Mouse (Mus musculus) testis, adult 2 months (tissue): ENCODE data around the gene Nr1h5. TPM values are rescaled to one million over a fixed set of nuclear protein-coding genes. Genes with fewer than 3 reads are reported as not detected.

Experiments used
- H3K27ac ChIP-seq: fragments of 200-500 bp; 2 replicates; pipeline ENCODE4 v1.5.1; 2012; ENCODE audit warnings: low read depth, low read length; ENCODE audit not compliant: control insufficient read depth, insufficient read depth
- H3K27me3 ChIP-seq: fragments of 200-500 bp; 2 replicates; pipeline ENCODE4 v1.6.1; 2012; ENCODE audit warnings: mild to moderate bottlenecking, low read length, moderate library complexity; ENCODE audit not compliant: control insufficient read depth, insufficient read depth
- H3K36me3 ChIP-seq: fragments of 200-500 bp; 2 replicates; pipeline ENCODE4 v1.6.1; 2012; ENCODE audit warnings: mild to moderate bottlenecking, low read length; ENCODE audit not compliant: control insufficient read depth, insufficient read depth
- H3K4me1 ChIP-seq: fragments of 200-500 bp; 2 replicates; pipeline ENCODE4 v1.6.1; 2012; ENCODE audit warnings: low read length; ENCODE audit not compliant: control insufficient read depth, insufficient read depth
- H3K4me3 ChIP-seq: fragments of 200-500 bp; 2 replicates; pipeline ENCODE4 v1.5.1; 2012; ENCODE audit warnings: low read depth, mild to moderate bottlenecking, low read length, moderate library complexity, mixed read lengths; ENCODE audit not compliant: control insufficient read depth
- CTCF ChIP-seq: fragments of 200-500 bp; IDR thresholded peaks from 2 replicates; pipeline ENCODE4 v1.5.1; 2012; ENCODE audit warnings: low read depth, mild to moderate bottlenecking, inconsistent platforms, low read length, moderate library complexity; ENCODE audit not compliant: control insufficient read depth, insufficient read depth, insufficient replicate concordance
- POLR2A ChIP-seq: fragments of 200-500 bp; IDR thresholded peaks from 2 replicates; pipeline ENCODE4 v1.6.1; 2012; ENCODE audit warnings: low read depth, mild to moderate bottlenecking, inconsistent platforms, low read length, moderate library complexity; ENCODE audit not compliant: control insufficient read depth
- polyA plus RNA-seq: library from polyadenylated mRNA; depleted of rRNA; stranded (reverse); fragments of >200 nt; gene quantifications from 2 replicates; pipeline ENCODE4 v1.2.3, GENCODE M21; 2012; rRNA removed

Gene Nr1h5
- polyA plus RNA-seq = 0.40 and 0.43 TPM in 2 replicates

DNA sequence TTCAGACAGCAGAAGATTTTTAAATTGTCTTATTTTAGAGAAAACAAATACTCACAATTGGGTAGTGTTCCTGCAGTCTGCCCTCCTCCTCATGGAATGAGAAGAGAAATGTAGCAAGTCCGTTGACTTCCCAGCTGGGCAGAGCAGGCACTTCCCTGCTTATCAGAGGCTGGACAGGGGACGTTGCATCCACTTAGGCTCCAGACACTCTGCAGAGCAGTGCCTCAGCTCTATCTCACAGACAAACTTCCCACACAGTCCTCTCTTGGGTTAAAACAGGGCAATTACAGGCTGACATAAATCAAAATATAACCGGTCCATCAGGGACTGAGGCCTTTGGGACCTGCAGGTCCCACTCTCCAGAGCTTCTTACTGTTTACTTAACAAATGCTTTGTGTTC lies at the start of gene Nr1h5:
TSS of gene Nr1h5 (minus strand) at position 101 of the 400 bp plus-strand sequence.
- peak; percentile 56; the same call in 1 of the 2 replicates for TF ChIP-seq POLR2A
- no peak for TF ChIP-seq CTCF
- no peaks in the 10 kb centered on the region for H3K36me3 ChIP-seq
- no peaks in the 10 kb centered on the region for H3K4me1 ChIP-seq
- no peak within 1 kb of the TSS for H3K27ac ChIP-seq
- H3K4me3 ChIP-seq = no peak within 1 kb of the TSS
- no peaks in the 10 kb centered on the region for H3K27me3 ChIP-seq

DNA sequence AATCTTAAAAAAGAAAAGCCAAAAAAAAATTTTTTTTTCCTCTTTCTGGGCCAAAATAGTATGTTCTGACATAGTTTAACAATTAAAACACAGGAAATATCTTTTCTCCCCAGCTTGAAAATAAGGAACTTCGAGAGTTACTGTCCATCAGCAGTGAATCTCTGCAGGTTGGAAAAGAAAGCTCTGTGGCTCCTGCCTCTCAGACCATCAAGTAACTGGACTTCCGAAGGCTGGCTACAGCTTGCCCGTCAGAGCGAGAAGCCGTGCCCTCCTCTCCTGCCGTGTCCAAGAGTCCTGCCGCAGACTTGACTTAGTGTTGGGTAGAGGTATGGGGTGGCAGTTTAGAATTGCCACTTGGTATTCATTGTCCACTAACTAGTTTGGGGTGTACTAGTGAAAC lies 37.7 kb upstream of the Nr1h5 start:
- Histone ChIP-seq H3K4me3 (no peak overlapping the region), H3K27ac (no peak overlapping the region), H3K27me3 (no peaks in the 10 kb centered on the region), H3K36me3 (peaks cover 2% of the 10 kb centered on the region), H3K4me1 (peaks cover 1% of the 10 kb centered on the region; the same call in 1 of the 2 replicates)
- TF ChIP-seq CTCF (no peak), POLR2A (no peak)

DNA sequence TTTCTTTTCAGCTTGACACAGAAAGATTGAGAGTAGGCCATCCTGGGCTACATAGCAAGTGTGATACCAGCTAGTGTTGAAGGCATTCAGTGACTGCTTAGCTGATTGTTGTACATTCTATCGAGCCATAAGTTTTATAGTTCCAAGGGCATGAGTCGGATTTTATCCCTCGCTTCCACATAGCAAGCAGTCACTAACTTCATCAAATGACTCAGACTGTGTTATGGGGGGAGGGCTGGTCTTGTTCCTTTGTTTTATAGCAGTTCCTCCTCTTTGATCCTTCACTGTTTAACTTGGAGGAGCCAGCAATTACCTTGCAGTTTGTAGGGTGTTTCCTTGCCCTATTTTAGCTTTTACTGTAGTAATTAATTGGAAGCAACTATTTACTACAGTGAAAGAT lies 33.7 kb upstream of the Nr1h5 start:
- Histone ChIP-seq H3K4me1 (peaks cover 2% of the 10 kb centered on the region; the same call in 1 of the 2 replicates), H3K27ac (no peak overlapping the region), H3K4me3 (no peak overlapping the region), H3K27me3 (no peaks in the 10 kb centered on the region), H3K36me3 (peaks cover 2% of the 10 kb centered on the region)
- no peak for TF ChIP-seq POLR2A

DNA sequence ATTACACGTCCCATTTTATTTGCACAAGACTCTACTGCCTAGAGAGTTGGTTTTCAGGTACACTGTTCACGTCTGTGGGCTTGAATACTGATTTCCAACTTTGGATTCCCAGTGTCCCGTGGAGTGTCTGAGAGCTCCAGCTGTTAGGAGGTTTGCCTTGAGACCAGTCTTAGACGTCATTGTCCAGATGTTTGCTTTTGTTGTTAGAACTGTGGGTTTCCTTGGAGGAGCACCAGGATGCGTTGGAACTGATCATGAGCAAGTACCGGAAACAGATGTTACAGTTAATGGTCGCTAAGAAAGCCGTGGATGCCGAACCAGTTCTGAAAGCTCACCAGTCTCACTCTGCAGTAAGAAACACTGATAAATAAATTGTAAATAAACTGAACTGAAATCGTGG lies 33.1 kb upstream of the Nr1h5 start:
- Histone ChIP-seq H3K27ac (no peak overlapping the region), H3K4me1 (peaks cover 2% of the 10 kb centered on the region; the same call in 1 of the 2 replicates), H3K27me3 (no peaks in the 10 kb centered on the region), H3K4me3 (no peak overlapping the region), H3K36me3 (no peaks in the 10 kb centered on the region; the same call in 1 of the 2 replicates)
- TF ChIP-seq POLR2A (no peak), CTCF (no peak)

DNA sequence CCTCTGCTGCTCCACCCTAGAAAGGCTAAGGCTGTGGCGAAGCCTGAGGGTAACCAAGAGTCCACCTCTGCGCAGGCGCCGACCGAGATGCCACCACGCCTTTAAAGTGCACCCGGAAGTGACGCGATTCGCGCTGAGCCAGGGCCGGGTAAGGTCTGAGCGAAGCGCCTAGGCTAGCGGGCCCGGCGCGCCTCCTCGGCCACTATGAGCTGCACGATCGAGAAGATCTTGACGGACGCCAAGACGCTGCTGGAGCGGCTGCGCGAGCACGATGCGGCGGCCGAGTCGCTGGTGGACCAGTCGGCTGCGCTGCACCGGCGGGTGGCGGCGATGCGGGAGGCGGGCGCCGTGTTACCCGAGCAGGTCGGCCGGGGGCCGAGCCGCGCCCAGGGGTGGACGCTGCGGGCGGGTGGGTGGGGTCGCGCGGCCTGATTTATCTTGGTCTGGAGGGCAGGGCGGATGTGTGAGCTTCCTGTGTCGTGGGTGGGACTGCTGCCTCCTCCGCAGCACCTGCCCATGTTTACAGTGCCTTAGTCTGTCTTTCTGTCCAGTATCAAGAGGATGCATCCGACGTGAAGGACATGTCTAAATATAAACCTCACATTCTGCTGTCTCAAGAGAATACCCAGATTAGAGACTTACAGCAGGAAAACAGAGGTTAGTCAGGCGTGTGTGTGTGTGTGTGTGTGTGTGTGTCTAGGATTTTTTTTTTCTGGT lies 31.8 kb upstream of the Nr1h5 start, which contains the start of gene Sike1:
TSS of gene Sike1 (plus strand) at position 104 of the 717 bp plus-strand sequence.
- H3K4me1 ChIP-seq = peaks cover 2% of the 10 kb centered on the region; the same call in 1 of the 2 replicates
- H3K36me3 ChIP-seq = no peaks in the 10 kb centered on the region
- peak within 1 kb of the TSS; percentile 76 for H3K27ac ChIP-seq
- TF ChIP-seq POLR2A (peak; percentile 96), CTCF (0 out of 2 replicates have a peak, but pooled peaks have one; percentile 13)
- H3K27me3 ChIP-seq = no peaks in the 10 kb centered on the region
- peak within 1 kb of the TSS; percentile 89 for H3K4me3 ChIP-seq

DNA sequence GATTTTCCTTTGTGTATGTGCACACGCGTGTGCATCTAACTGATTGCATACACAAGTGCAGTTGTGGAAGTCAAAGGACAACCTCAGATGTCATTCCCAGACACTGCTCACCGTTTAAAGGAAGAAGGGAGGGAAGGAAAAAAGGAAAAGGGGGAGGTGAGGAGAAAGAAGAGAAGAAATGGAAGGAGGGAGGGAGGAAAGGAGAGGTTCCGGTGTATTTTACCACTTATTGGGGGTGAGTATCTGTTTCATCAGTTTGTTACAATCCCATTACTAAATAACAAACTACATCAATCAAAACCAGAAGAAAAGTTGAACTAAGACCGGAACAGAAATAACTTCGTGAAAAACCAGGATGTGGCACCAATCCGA lies 31.3 kb upstream of the Nr1h5 start:
- H3K27me3 ChIP-seq = no peaks in the 10 kb centered on the region
- H3K4me3 ChIP-seq = peak overlapping the region; percentile 89
- no peak for TF ChIP-seq POLR2A
- TF ChIP-seq CTCF = no peak
- peak overlapping the region; percentile 76 for H3K27ac ChIP-seq
- peaks cover 2% of the 10 kb centered on the region; the same call in 1 of the 2 replicates for H3K4me1 ChIP-seq
- no peaks in the 10 kb centered on the region for H3K36me3 ChIP-seq

DNA sequence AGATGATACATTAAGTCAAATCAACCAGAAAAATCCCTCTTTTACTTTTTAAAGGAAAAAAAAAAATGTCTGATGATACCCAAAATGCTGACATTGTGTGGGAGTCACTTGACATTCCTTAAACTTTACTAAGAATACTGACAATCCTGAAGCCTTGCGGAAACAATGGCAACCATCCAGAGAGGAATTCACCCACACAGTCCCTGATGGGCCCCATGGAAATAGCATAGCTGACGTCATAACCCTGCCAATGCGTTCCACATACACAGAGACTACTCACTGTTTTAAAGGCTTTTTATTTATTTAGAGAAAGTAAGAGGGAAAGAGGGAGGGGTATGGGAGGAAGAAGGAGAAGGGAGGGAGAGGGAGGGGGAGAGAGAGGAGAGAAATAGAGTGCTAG lies 29.0 kb upstream of the Nr1h5 start:
- H3K4me3 ChIP-seq = no peak overlapping the region

DNA sequence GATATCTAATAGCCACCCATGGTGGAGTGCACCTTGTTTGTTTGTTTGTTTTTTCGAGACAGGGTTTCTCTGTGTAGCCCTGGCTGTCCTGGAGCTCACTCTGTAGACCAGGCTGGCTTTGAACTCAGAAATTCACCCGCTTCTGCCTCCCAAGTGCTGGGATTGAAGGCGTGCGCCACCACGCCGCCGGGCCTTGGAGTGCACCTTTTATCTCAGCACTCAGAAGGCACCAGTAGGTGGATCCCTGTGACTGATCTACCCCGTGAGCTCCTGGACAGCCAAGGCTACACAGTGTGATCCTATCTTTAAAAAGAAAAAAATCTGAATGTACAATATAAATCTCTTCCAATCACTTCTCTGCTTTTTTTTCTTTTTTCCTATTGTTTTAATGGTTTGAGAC lies 27.1 kb upstream of the Nr1h5 start:
- no peaks in the 10 kb centered on the region for H3K27me3 ChIP-seq
- H3K27ac ChIP-seq = no peak overlapping the region
- no peaks in the 10 kb centered on the region for H3K36me3 ChIP-seq
- TF ChIP-seq CTCF = no peak
- H3K4me3 ChIP-seq = no peak overlapping the region
- no peaks in the 10 kb centered on the region for H3K4me1 ChIP-seq

More for the DNA sequence above, 29.0 kb upstream of the Nr1h5 start:
- no peaks in the 10 kb centered on the region for H3K27me3 ChIP-seq
- H3K36me3 ChIP-seq = no peaks in the 10 kb centered on the region
- no peak for TF ChIP-seq CTCF
- TF ChIP-seq POLR2A = no peak
- peaks cover 2% of the 10 kb centered on the region; the same call in 1 of the 2 replicates for H3K4me1 ChIP-seq
- H3K27ac ChIP-seq = no peak overlapping the region
